Mouse (Mus musculus) embryonic facial prominence, embryonic 15.5 days (tissue): ENCODE measurements around the gene Tap1. TPM values are rescaled to one million over a fixed set of nuclear protein-coding genes. Genes with fewer than 3 reads are reported as not detected.

ENCODE experiments used
- ATAC-seq: fragments of 200-750 bp; cut with Nextera tagmentation; 2 replicates; pipeline ENCODE4 v1.8.0; 2017; ENCODE audit warnings: low read depth, moderate TSS enrichment; ENCODE audit not compliant: insufficient number of reproducible peaks, low FRiP score, low TSS enrichment
- H3K27ac ChIP-seq: fragments of 300-500 bp; sonication (generic); replicated peaks from 2 replicates; pipeline ENCODE4 v1.5.1; 2015; ENCODE audit warnings: mild to moderate bottlenecking, inconsistent platforms
- H3K27me3 ChIP-seq: fragments of 300-500 bp; sonication (generic); 2 replicates; pipeline ENCODE4 v1.6.1; 2015; ENCODE audit warnings: inconsistent platforms
- H3K36me3 ChIP-seq: fragments of 300-500 bp; sonication (generic); 2 replicates; pipeline ENCODE4 v1.6.1; 2015; ENCODE audit warnings: mild to moderate bottlenecking, inconsistent platforms
- H3K4me1 ChIP-seq: fragments of 300-500 bp; sonication (generic); 2 replicates; pipeline ENCODE4 v1.6.1; 2015; ENCODE audit warnings: inconsistent platforms
- H3K4me2 ChIP-seq: fragments of 300-500 bp; sonication (generic); replicated peaks from 2 replicates; pipeline ENCODE4 v1.6.1; 2015; ENCODE audit warnings: mild to moderate bottlenecking, inconsistent platforms
- H3K4me3 ChIP-seq: fragments of 300-500 bp; sonication (generic); replicated peaks from 2 replicates; pipeline ENCODE4 v1.5.1; 2015; ENCODE audit warnings: mild to moderate bottlenecking, inconsistent platforms
- H3K9ac ChIP-seq: fragments of 300-500 bp; sonication (generic); 2 replicates; pipeline ENCODE4 v1.6.1; 2015; ENCODE audit warnings: inconsistent platforms
- H3K9me3 ChIP-seq: fragments of 300-500 bp; sonication (generic); replicated peaks from 2 replicates; pipeline ENCODE4 v1.6.1; 2016; ENCODE audit warnings: inconsistent platforms
- WGBS: fragments of 180-500 bp; shearing (Covaris S2); methylation state at CpG from one replicate; pipeline ENCODE4 v1.1.7; 2015; 5-methylcytosine and 5-hydroxymethylcytosine counted together
- polyA plus RNA-seq: library from polyadenylated mRNA; unstranded; fragments of >200 nt; fragmentation: Nextera tagmentation; extraction: Ambion mirVana; gene quantifications from 2 replicates; pipeline ENCODE4 v1.2.1, GENCODE M21; 2015

Gene Tap1
- polyA plus RNA-seq, 1 experiment from 2014 or later = 11.9 TPM

GRCm38 (mm10) chr17:34179913-34180859, 7.2 kb upstream of the Tap1 start:
- no peaks in the 10 kb centered on the region for H3K4me1 ChIP-seq
- 59% methylated on average over 13 of the region's 13 CpGs for WGBS
- H3K9ac ChIP-seq = no peak overlapping the region
- peaks cover 9% of the 10 kb centered on the region for H3K27me3 ChIP-seq
- ATAC-seq = no peak
- no peak overlapping the region for H3K4me2 ChIP-seq
- H3K4me3 ChIP-seq = no peak overlapping the region
- no peak overlapping the region for H3K27ac ChIP-seq
- H3K36me3 ChIP-seq = no peaks in the 10 kb centered on the region
- no peaks in the 10 kb centered on the region for H3K9me3 ChIP-seq

DNA sequence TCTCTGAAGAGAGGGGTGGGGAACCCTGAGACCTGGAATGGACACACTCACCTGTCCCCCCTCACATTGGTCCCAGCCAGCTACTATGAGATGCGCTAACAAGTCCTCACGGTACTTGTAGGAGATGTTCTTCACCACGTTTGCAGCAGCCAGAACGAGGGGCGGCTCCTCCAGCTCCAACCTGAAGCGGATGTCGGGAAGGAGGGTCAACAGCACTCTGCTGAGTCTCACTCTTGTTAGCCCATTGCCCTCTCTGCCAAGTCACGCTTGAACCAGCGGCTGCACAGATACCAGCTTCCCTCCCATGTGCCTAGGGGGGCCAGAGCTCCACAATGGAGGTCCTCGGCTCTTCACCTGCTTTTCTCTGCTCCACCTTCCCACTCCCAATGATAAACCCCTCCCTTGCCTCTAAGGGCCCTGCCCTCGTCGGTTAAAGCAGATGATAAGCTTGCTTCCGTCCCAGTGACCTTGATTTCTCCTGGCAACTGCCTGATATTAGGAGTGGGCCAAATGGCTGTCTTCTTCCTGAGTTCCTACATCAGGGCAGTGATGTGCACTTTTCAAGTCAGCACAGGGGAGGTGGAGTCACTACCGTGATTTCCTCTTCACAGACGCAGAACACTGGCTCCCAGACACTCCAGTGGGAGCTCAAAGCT, 3.7 kb upstream of the Tap1 start:
- WGBS = 75% methylated on average over 15 of the region's 15 CpGs
- peaks cover 27% of the 10 kb centered on the region for H3K27me3 ChIP-seq
- no peak overlapping the region for H3K27ac ChIP-seq
- H3K4me3 ChIP-seq = no peak overlapping the region
- H3K36me3 ChIP-seq = no peaks in the 10 kb centered on the region
- H3K4me1 ChIP-seq = peaks cover 16% of the 10 kb centered on the region
- no peaks in the 10 kb centered on the region for H3K9me3 ChIP-seq
- ATAC-seq = no peak
- H3K4me2 ChIP-seq = no peak overlapping the region
- H3K9ac ChIP-seq = no peak overlapping the region

DNA sequence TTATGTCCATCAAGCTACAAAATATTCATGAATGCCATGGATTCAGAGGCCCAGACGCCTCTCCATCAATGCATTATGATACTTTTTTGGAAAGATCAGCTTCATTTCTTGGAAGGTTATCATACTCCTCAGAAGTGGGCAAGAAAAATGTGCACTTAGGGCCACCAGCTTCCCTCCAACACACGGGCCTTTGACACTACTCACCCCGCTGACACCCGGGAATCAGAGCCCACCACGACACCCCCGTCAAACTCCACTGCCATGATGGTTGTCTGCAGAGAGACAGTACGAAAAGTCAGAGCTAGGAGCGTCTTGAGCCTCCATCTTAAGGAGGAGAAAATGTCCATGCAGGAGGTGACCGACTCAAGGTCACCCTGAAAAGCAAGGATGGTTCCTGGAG, 1.8 kb upstream of the Tap1 start:
- Histone ChIP-seq H3K9ac (no peak overlapping the region), H3K36me3 (no peaks in the 10 kb centered on the region), H3K4me2 (no peak overlapping the region), H3K27ac (no peak overlapping the region), H3K27me3 (peaks cover 27% of the 10 kb centered on the region), H3K4me1 (peaks cover 16% of the 10 kb centered on the region), H3K4me3 (no peak overlapping the region), H3K9me3 (no peaks in the 10 kb centered on the region)
- no peak for ATAC-seq
- WGBS = 84% methylated on average over 9 of the region's 9 CpGs

GRCm38 (mm10) chr17:34186885-34187260, 480 bp upstream of the Tap1 start:
- 5% methylated on average over 14 of the region's 14 CpGs for WGBS

GRCm38 (mm10) chr17:34188010-34188409, 657 bp downstream of the Tap1 start:
- 2% methylated on average over 20 of the region's 20 CpGs for WGBS
- H3K27ac ChIP-seq = peak overlapping the region; percentile 82

More at GRCm38 (mm10) chr17:34186885-34187260, 480 bp upstream of the Tap1 start:
- peak; percentile 26 for ATAC-seq
- Histone ChIP-seq H3K9ac (0 out of 2 replicates have a peak overlapping the region, but pooled peaks have one; percentile 6), H3K4me3 (peak overlapping the region; percentile 63), H3K27ac (no peak overlapping the region), H3K27me3 (peaks cover 28% of the 10 kb centered on the region), H3K4me2 (peak overlapping the region; percentile 95), H3K9me3 (no peaks in the 10 kb centered on the region), H3K4me1 (peaks cover 16% of the 10 kb centered on the region), H3K36me3 (no peaks in the 10 kb centered on the region)

GRCm38 (mm10) chr17:34188986-34189385, 1.6 kb downstream of the Tap1 start:
- Histone ChIP-seq H3K27ac (no peak overlapping the region), H3K4me1 (peaks cover 16% of the 10 kb centered on the region), H3K27me3 (peaks cover 40% of the 10 kb centered on the region), H3K36me3 (no peaks in the 10 kb centered on the region), H3K9me3 (no peaks in the 10 kb centered on the region), H3K4me2 (no peak overlapping the region), H3K9ac (no peak overlapping the region), H3K4me3 (no peak overlapping the region)
- WGBS = 64% methylated on average over 6 of the region's 6 CpGs
- no peak for ATAC-seq

More at GRCm38 (mm10) chr17:34188010-34188409, 657 bp downstream of the Tap1 start:
- Histone ChIP-seq H3K9me3 (no peaks in the 10 kb centered on the region), H3K4me2 (peak overlapping the region; percentile 95), H3K4me1 (peaks cover 16% of the 10 kb centered on the region), H3K36me3 (no peaks in the 10 kb centered on the region), H3K9ac (peak overlapping the region; percentile 55), H3K4me3 (peak overlapping the region; percentile 63), H3K27me3 (peaks cover 38% of the 10 kb centered on the region)
- no peak for ATAC-seq

DNA sequence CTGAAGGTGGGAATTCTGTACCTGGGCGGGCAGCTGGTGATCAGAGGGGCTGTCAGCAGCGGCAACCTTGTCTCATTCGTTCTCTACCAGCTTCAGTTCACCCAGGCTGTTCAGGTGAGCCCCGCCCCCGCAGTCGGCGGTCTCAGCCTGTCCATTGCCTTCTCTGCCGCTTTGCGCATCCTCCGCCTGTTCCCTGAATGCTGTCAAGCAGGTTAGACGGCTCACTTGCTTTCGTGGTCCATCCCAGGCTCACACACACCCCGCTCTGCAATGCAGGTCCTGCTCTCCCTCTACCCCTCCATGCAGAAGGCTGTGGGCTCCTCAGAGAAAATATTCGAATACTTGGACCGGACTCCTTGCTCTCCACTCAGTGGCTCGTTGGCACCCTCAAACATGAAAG, 5.5 kb downstream of the Tap1 start:
- Histone ChIP-seq H3K9me3 (no peaks in the 10 kb centered on the region), H3K36me3 (no peaks in the 10 kb centered on the region), H3K4me1 (peaks cover 10% of the 10 kb centered on the region), H3K4me2 (0 out of 2 replicates have a peak overlapping the region, but pooled peaks have one; percentile 19), H3K4me3 (no peak overlapping the region; the same call in 1 of the 2 replicates), H3K9ac (no peak overlapping the region), H3K27me3 (peaks cover 54% of the 10 kb centered on the region), H3K27ac (no peak overlapping the region)
- no peak for ATAC-seq
- 19% methylated on average over 16 of the region's 16 CpGs for WGBS

DNA sequence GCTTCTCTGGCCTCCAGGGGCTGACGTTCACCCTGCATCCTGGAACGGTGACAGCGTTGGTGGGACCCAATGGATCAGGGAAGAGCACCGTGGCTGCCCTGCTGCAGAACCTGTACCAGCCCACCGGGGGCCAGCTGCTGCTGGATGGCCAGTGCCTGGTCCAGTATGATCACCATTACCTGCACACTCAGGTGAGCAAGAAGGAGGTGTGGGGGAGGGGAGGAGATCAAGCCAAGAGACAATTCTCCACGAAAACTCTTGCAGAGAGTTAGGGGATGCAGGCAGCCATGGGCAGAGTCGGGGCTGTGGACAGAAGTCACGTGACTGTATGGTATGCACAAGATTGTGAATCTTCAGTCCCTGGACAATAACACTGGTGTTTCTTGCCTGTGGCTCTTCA, 6.1 kb downstream of the Tap1 start:
- H3K4me1 ChIP-seq = peaks cover 10% of the 10 kb centered on the region
- H3K36me3 ChIP-seq = no peaks in the 10 kb centered on the region
- no peak for ATAC-seq
- no peak overlapping the region for H3K9ac ChIP-seq
- 62% methylated on average over 8 of the region's 8 CpGs for WGBS
- no peak overlapping the region for H3K4me3 ChIP-seq
- H3K4me2 ChIP-seq = no peak overlapping the region
- H3K27me3 ChIP-seq = peaks cover 60% of the 10 kb centered on the region
- no peaks in the 10 kb centered on the region for H3K9me3 ChIP-seq
- no peak overlapping the region for H3K27ac ChIP-seq

- H3K27ac ChIP-seq = no peak overlapping the region
- H3K9ac ChIP-seq = no peak overlapping the region
- 91% methylated on average over 4 of the region's 4 CpGs for WGBS
- no peak overlapping the region for H3K4me3 ChIP-seq
- H3K4me2 ChIP-seq = no peak overlapping the region
- peaks cover 68% of the 10 kb centered on the region for H3K27me3 ChIP-seq
- peaks cover 10% of the 10 kb centered on the region for H3K4me1 ChIP-seq
- no peaks in the 10 kb centered on the region for H3K9me3 ChIP-seq
- no peaks in the 10 kb centered on the region for H3K36me3 ChIP-seq
- no peak for ATAC-seq
Observed at GRCm38 (mm10) chr17:34194723-34195122, 7.4 kb downstream of the Tap1 start.

GRCm38 (mm10) chr17:34196491-34196890, 9.1 kb downstream of the Tap1 start:
- Histone ChIP-seq H3K9ac (no peak overlapping the region), H3K9me3 (no peaks in the 10 kb centered on the region), H3K4me1 (peaks cover 10% of the 10 kb centered on the region), H3K27ac (no peak overlapping the region), H3K4me2 (no peak overlapping the region), H3K27me3 (peaks cover 75% of the 10 kb centered on the region), H3K4me3 (no peak overlapping the region), H3K36me3 (no peaks in the 10 kb centered on the region)
- no peak for ATAC-seq
- WGBS = 37% methylated on average over 12 of the region's 12 CpGs
